1 mouse cellular context compared by ENCODE assay signal in the genomic region with DNA sequence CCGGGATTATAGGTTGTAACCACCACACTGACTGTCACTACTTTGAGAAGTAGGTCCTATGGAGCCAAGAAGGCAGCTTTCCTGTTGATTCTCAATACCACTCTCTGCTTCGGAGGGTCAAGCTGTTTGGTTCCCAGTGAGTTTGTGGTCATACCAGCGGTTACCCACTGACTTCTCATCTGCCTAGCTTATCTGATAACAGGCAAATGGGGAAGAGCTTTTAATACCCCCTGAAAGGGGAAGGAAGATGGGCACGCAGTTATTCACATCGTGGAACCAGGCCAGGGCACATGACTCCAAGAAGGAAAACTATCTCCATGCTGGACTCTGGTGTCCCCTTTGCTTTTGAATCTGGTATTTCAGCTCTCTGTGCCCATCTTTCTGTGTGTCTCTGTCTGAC.
TF ChIP-seq lines count a peak whose summit lies in the region.

No protein-coding gene starts in this region.

TF ChIP-seq in MEL, 35 proteins besides CTCF, POLR2A, EP300 and RAD21 (continued from another document):
- TF ChIP-seq MYC (IDR thresholded peaks at IDR 0.05; ENCODE audit: low read depth, low read length) = peak; percentile 93
- TF ChIP-seq MAX (IDR thresholded peaks at IDR 0.05; ENCODE audit: low read length) = peak; percentile 85
- TF ChIP-seq SIN3A (IDR thresholded peaks at IDR 0.05; ENCODE audit: low read length) = peak; percentile 83
- TF ChIP-seq USF1 (IDR thresholded peaks at IDR 0.05; ENCODE audit: low read depth, low read length) = peak; percentile 88
- TF ChIP-seq ELF1 (IDR thresholded peaks at IDR 0.05; ENCODE audit: low read depth, low read length) = no peak
- peak; percentile 65 for TF ChIP-seq TAL1 (IDR thresholded peaks at IDR 0.05; ENCODE audit: low read length)
- TF ChIP-seq GATA1 (IDR thresholded peaks at IDR 0.05; ENCODE audit: low read depth, low read length) = peak; percentile 96
- 0 out of 2 replicates have a peak, but pooled peaks have one; percentile 56 for TF ChIP-seq MAFK (IDR thresholded peaks at IDR 0.05; ENCODE audit: borderline replicate concordance, low read depth, low read length)
- TF ChIP-seq ZC3H11A (IDR thresholded peaks at IDR 0.05; ENCODE audit: low read depth, low read length) = 0 out of 2 replicates have a peak, but pooled peaks have one; percentile 15
- TF ChIP-seq HCFC1 (IDR thresholded peaks at IDR 0.05; ENCODE audit: low read depth, low read length) = 0 out of 2 replicates have a peak, but pooled peaks have one; percentile 43
- TF ChIP-seq E2F4 (IDR thresholded peaks at IDR 0.05; ENCODE audit: borderline replicate concordance, low read depth, low read length) = no peak
- TF ChIP-seq TBP (IDR thresholded peaks at IDR 0.05; ENCODE audit: low read depth, low read length) = peak; percentile 73
- TF ChIP-seq USF2 (IDR thresholded peaks at IDR 0.05; ENCODE audit: borderline replicate concordance in 1 of 2, insufficient read depth in 1 of 2, low read depth in 1 of 2, low read length in 2 of 2) = no peak
- peak; percentile 88 for TF ChIP-seq TCF12 (IDR thresholded peaks at IDR 0.05; ENCODE audit: low read depth, low read length)
- peak; percentile 95 for TF ChIP-seq BHLHE40 (IDR thresholded peaks at IDR 0.05; ENCODE audit: borderline replicate concordance, low read depth, low read length)
- TF ChIP-seq NRF1 (IDR thresholded peaks at IDR 0.05; ENCODE audit: insufficient read depth, low read depth, low read length, poor library complexity, severe bottlenecking) = no peak
